Mouse (Mus musculus): ENCODE results near the gene Abca9.

- no peak for TF ChIP-seq CTCF (IDR thresholded peaks at IDR 0.05; ENCODE audit: extremely low read depth, insufficient read depth, low read length)
- TF ChIP-seq POLR2A (IDR thresholded peaks at IDR 0.05; ENCODE audit: extremely low read depth, insufficient read depth, low read length) = no peak
Observed at GRCm38 (mm10) chr11:110165409-110165808, 2.6 kb downstream of the Abca9 start.

Data from cortical plate, adult 2 months (tissue).